Mouse (Mus musculus): ENCODE measurements around the gene Garem2. TPM values are rescaled to one million over a fixed set of nuclear protein-coding genes. Genes with fewer than 3 reads are reported as not detected.

The Garem2 gene
- polyA plus RNA-seq, 1 experiment from 2014 or later, result 6.9 TPM

DNA sequence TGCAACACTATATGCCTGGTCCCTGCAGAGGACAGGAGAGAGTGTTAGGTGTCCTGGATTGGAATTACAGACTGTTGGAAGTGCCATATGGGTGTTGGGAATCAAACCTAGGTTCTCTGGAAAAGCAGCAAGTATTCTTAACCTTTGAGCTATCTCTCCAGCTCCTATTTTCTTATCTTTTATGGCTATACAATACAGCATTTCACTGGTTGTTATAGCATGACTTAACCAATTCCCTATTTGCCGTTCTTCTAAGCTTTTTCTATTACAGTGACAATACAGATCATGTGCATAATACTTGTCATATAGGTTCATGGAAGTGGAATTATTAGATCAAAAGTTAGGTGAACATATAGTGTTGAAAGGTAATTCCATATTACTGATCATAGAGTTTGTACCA, 56.9 kb downstream of the Garem2 start:
- Histone ChIP-seq H3K36me3 (peaks cover 11% of the 10 kb centered on the region; the same call in 1 of the 2 replicates), H3K27me3 (ENCODE audit: low read depth, poor library complexity, severe bottlenecking) (no peaks in the 10 kb centered on the region), H3K4me1 (0 out of 2 replicates have a peak, but pooled peaks cover 3% of the 10 kb centered on the region), H3K9me3 (replicated peaks) (no peaks in the 10 kb centered on the region), H3K4me3 (no peak overlapping the region), H3K27ac (replicated peaks) (no peak overlapping the region)
- WGBS, result 94% methylated on average over 1 of the region's 1 CpGs
- DNase-seq (ENCODE audit: low spot score), result no peak

- Histone ChIP-seq H3K9me3 (replicated peaks) (no peaks in the 10 kb centered on the region), H3K27ac (replicated peaks) (no peak overlapping the region), H3K27me3 (ENCODE audit: low read depth, poor library complexity, severe bottlenecking) (no peaks in the 10 kb centered on the region), H3K4me1 (no peaks in the 10 kb centered on the region), H3K36me3 (peaks cover 13% of the 10 kb centered on the region; the same call in 1 of the 2 replicates), H3K4me3 (no peak overlapping the region)
- 91% methylated on average over 6 of the region's 6 CpGs for WGBS
- no peak for DNase-seq (ENCODE audit: low spot score)
These were observed 57.4 kb downstream of the Garem2 start for GRCm38 (mm10) chr5:30162339-30162738.

DNA sequence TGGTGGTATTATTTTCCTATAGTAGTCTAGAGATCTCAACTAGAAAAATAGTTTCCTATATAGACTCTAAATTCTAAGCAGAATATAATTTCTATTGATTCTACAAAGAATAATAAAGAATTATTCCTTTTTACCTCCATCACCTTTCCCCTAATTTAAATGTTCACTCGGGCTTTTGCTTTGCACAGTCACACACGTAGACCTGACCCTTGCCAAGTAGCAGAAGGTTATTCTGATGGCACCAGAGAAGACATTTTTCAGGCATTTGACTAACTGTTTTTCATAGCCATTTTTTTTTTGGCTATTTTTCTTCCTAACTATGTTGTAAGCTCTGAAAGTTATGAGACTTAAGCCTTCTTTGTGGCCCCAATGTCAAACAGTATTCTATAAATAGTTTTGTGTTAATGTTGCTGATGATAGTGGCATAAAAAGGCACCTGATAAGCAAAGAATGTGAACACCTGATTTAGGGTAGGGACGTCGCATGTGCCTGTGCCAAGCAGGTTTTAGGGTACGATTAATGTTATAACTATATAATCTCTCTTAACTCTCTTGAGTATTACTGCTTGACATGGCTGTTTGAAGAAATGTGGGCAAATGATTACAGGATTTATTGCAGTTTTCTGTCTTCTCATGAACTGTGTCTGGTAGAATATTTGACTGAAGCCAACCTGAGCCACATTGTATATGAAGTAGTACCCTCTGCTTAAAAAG, 60.4 kb downstream of the Garem2 start:
- DNase-seq (ENCODE audit: low spot score), result no peak
- H3K4me3 ChIP-seq, result no peak overlapping the region
- WGBS, result 93% methylated on average over 5 of the region's 5 CpGs

More for the DNA sequence above, 60.4 kb downstream of the Garem2 start:
- Histone ChIP-seq H3K4me1 (no peaks in the 10 kb centered on the region), H3K36me3 (peaks cover 36% of the 10 kb centered on the region), H3K27ac (replicated peaks) (no peak overlapping the region), H3K9me3 (replicated peaks) (no peaks in the 10 kb centered on the region), H3K27me3 (ENCODE audit: low read depth, poor library complexity, severe bottlenecking) (no peaks in the 10 kb centered on the region)

Other genes starting within 250 kb of the Garem2 start
- 0.07 TPM in 1 of 2 replicates, not detected in the other for gene Il6, start 92.0 kb upstream of the Garem2 start, polyA plus RNA-seq (2016; fragmentation: Nextera tagmentation; extraction: Ambion mirVana)
- gene Tyms, start 31.5 kb upstream of the Garem2 start, polyA plus RNA-seq (2016; fragmentation: Nextera tagmentation; extraction: Ambion mirVana), result 294 and 321 TPM in 2 replicates
- gene 3110082J24Rik, start 925 bp downstream of the Garem2 start, polyA plus RNA-seq (2016; fragmentation: Nextera tagmentation; extraction: Ambion mirVana), result 2.4 and 3.7 TPM in 2 replicates
- 101 and 115 TPM in 2 replicates for gene Hadha, start 50.0 kb downstream of the Garem2 start, polyA plus RNA-seq (2016; fragmentation: Nextera tagmentation; extraction: Ambion mirVana)
- 104 and 106 TPM in 2 replicates for gene Hadhb, start 50.1 kb downstream of the Garem2 start, polyA plus RNA-seq (2016; fragmentation: Nextera tagmentation; extraction: Ambion mirVana)
- 0.05 TPM in 1 of 2 replicates, not detected in the other for gene Adgrf3, start 100.6 kb downstream of the Garem2 start, polyA plus RNA-seq (2016; fragmentation: Nextera tagmentation; extraction: Ambion mirVana)
- gene Selenoi, start 127.4 kb downstream of the Garem2 start, polyA plus RNA-seq (2016; fragmentation: Nextera tagmentation; extraction: Ambion mirVana), result 19.2 and 19.4 TPM in 2 replicates
- 0.60 and 0.64 TPM in 2 replicates for gene Drc1, start 176.2 kb downstream of the Garem2 start, polyA plus RNA-seq (2016; fragmentation: Nextera tagmentation; extraction: Ambion mirVana)